Mouse (Mus musculus) embryonic fibroblast, embryonic 13.5 days (primary cell): Measurements from ENCODE around the gene Tmod3.

Experiments used
- CTCF ChIP-seq: IDR thresholded peaks from 2 replicates; pipeline ENCODE4 v1.5.1; 2011; ENCODE audit warnings: mild to moderate bottlenecking, control low read depth, low read length, moderate library complexity, borderline replicate concordance; ENCODE audit not compliant: insufficient read depth
- POLR2A ChIP-seq: IDR thresholded peaks from 2 replicates; pipeline ENCODE4 v1.6.1; 2011; ENCODE audit warnings: low read depth, mild to moderate bottlenecking, control low read depth, low read length, moderate library complexity

DNA sequence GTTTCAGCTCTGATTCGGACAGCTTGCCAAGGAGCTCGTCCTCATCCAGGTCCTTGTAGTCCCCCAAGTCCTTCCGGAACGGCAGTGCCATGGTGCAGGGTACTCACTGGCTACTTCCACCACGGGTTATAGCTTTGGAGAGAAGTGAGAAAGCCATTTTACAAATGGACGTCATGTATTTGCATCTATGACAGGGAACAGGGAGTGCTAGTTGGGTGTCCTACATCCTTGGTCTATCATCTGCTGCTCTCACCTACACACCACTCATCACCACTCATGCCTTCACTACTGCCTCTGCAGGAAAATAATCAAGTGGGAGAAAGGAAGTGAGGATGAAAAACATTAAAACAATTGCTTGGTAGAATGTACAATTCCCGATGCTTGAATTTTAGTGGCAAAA, 27.0 kb downstream of the Tmod3 start:
- no peak for TF ChIP-seq POLR2A
- no peak for TF ChIP-seq CTCF
